Mouse (Mus musculus): ENCODE measurements around the gene Aph1a. TPM values are rescaled to one million over a fixed set of nuclear protein-coding genes. Genes with fewer than 3 reads are reported as not detected.

Aph1a gene
- 100 to 1,000 TPM in 1 of 2 experiments, 10 to 100 TPM in 1; 88.0 to 131 TPM for total RNA-seq (2023)

DNA sequence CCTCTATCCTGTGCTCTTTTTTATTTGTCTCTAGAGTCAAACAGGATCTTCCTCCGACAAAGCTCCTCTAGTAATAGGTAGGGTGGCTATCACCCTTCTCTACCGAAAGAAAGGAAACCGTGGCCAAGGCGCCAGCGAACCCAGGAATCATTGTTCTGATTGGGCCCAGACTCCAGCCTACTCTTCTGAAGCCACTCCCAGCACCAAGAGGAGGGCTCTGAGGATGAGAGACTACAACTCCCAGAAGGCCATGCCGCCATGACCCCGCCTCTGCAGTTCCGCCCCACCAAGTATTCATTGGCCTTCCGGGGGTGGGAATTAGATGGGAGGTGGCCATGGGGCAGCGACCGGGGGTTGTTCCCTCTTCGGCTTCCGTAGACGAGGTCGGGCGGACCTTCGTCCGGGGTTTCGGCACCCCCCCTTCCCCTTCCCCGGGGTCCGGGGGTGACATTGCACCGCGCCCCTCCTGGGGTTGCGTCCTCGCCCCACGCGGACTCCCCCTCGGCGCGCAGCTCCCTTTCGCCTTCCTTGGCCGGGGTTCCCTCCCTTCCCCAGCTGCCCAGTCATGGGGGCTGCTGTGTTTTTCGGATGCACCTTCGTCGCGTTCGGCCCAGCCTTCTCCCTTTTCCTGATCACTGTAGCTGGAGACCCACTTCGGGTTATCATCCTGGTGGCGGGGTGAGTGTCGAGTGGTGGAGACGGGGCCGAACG is at the start of gene Aph1a:
Aph1a (plus strand) TSS at position 364 of the 711 bp plus-strand sequence.

GRCm38 (mm10) chr3:95855502-95856089 is 38.2 kb upstream of the Aph1a start, which contains the start of gene Prpf3:
Prpf3 (minus strand) TSS chr3:95855885.

DNA sequence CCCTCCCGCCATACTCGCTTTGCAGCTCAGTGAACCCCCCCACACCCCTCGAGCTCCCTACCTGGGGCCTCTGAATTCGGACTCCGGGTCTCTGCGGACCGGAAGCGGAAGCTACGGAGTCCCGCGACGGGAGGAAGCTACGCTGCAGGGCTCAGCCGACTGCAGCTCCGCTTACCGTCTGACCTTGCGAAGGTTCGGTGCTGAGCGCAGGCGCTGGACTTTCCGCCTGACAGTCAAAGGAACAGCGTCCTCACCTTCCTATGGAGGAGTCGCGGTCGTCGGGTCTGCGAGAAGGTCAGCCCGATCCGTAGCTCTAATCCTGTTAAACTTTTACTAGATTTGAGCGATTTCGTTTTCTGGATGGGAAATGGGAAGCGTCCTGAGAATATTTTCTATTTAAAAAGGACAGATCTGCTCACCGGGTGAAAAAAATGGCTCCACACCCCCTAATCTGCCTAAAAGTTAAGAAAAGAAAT is 22.3 kb upstream of the Aph1a start, which contains the start of gene Mrps21:
Mrps21 (minus strand) TSS at position 128 of the 476 bp plus-strand sequence.

GRCm38 (mm10) chr3:95881979-95882815 is 11.6 kb upstream of the Aph1a start, which contains the start of gene Ciart:
Ciart (minus strand) TSS chr3:95882251.

DNA sequence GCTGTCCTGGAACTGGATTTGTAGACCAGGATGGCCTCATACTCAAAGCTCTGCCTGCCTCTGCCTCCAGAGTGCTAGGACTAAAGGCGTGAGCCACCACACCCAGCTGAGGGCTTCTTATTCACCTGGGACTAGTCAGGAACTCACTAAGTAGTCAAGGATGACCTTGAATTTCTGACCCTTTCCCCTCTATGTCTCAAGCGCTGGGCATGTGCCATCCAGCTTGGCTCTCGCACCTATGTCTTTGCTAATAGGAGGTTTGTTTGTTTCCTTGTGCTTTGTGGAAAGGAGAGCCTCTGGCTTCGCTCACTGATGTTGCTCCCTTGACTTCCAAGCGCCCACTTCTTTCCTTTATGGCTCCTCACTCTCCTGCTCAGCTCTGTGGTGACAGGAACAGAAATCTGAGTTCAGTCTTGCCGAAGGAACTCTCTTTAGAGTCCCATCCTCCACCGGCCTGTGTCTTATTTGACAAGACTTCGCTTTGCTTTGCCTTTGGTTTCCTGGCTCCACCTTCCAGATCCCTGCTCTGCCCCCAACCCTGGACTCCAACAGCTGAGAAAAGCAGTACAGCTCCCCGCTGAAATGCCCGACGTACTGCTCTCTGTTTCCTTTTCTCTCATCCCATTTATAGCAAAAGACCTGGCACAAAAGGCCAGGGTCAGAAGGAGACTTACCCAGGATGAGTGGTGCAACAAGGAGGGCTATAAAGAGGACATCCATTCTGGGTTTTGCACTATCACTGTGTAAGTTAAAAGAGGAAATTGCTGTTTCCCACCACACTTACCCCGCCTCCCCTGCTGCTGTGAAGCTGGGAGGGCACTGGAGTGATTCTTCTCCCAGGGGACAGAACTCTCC is 2.3 kb upstream of the Aph1a start, which contains the start of gene BC028528:
BC028528 (minus strand) TSS at position 795 of the 855 bp plus-strand sequence.

GRCm38 (mm10) chr3:95904568-95904967 is 10.8 kb downstream of the Aph1a start, which contains the start of gene Car14:
Car14 (minus strand) TSS chr3:95904691.

DNA sequence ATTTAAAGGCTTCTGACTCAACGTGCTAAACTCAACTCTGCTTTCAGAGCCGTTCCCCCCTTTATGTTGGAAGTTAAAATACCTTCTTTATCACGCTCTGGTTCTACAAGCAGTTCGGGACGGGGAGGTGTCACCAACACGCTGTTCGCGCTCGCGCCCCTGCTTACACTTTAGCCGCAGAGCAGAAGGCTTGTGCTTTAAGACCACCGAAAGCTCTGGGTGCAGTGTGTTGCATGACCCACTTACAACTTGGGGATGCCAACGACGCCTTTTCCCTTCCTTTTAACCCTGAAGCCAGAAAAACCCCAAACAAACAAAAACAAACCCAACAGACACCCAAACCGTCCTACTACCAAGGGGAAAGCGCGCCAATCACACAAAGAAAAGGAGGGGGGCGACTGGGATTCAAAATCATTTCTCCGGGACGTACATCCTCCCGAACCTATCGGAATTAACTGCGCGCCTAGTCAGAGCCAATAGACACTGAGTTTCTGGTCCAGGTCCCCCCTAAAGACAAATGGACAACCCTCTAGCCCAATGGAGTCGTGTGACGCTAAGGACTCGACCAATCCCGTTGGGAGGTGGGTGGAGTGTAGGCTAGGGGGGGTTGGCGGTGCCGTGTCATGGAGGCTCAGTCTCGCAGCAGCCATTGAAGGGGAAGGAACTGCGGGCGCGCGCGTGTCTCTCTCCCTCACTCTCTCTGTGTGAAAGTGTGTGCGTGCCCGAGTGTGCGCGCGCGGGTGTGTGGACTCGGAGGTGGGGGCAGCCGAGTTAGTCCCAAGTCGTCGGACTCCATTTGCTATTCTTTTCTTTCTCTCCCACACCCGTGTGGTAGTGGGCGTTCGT is 35.1 kb downstream of the Aph1a start, which contains the start of gene Anp32e:
Anp32e (plus strand) TSS at position 589 of the 846 bp plus-strand sequence.

Other genes with a start within 250 kb of the Aph1a start
- gene Mcl1, start 235.2 kb upstream of the Aph1a start, total RNA-seq (2023): 100 to 1,000 TPM; 751 to 777 TPM
- 1 to 10 TPM; 3.3 to 3.6 TPM for gene Adamtsl4, start 206.1 kb upstream of the Aph1a start, total RNA-seq (2023)
- gene Ecm1, start 154.4 kb upstream of the Aph1a start, total RNA-seq (2023): 10 to 100 TPM; 39.5 to 67.9 TPM
- gene Tars2, start 133.8 kb upstream of the Aph1a start, total RNA-seq (2023): 10 to 100 TPM; 22.4 to 28.7 TPM
- gene Rprd2, start 75.1 kb upstream of the Aph1a start, total RNA-seq (2023): 10 to 100 TPM; 60.5 to 61.9 TPM
- gene Prpf3, start 38.1 kb upstream of the Aph1a start, total RNA-seq (2023): 10 to 100 TPM; 31.8 to 38.9 TPM
- gene Mrps21, start 22.4 kb upstream of the Aph1a start, total RNA-seq (2023): 100 to 1,000 TPM; 127 to 131 TPM
- gene Ciart, start 11.7 kb upstream of the Aph1a start, total RNA-seq (2023): 10 to 100 TPM; 27.0 to 27.9 TPM
- 100 to 1,000 TPM; 156 to 173 TPM for gene BC028528, start 2.0 kb upstream of the Aph1a start, total RNA-seq (2023)
- gene Car14, start 10.7 kb downstream of the Aph1a start, total RNA-seq (2023): not detected
- gene Anp32e, start 35.3 kb downstream of the Aph1a start, total RNA-seq (2023): 10 to 100 TPM; 42.7 to 46.2 TPM
- 100 to 1,000 TPM; 241 to 254 TPM for gene Plekho1, start 102.0 kb downstream of the Aph1a start, total RNA-seq (2023)
- 10 to 100 TPM; 21.1 to 30.0 TPM for gene Vps45, start 164.5 kb downstream of the Aph1a start, total RNA-seq (2023)
- gene Otud7b, start 210.6 kb downstream of the Aph1a start, total RNA-seq (2023): 1 to 10 TPM; 6.0 to 6.3 TPM

Data from monocyte, adult 59 days (primary cell).